Mouse (Mus musculus): ENCODE measurements around the gene Ccdc183.

Gene Ccdc183

GRCm38 (mm10) chr2:25607761-25608622 is 9.5 kb downstream of the Ccdc183 start, which contains the start of gene Rabl6:
Gene Rabl6, minus strand, starts transcription at chr2:25608521.
- DNase-seq (ENCODE audit: low spot score) = peak; percentile 89

DNA sequence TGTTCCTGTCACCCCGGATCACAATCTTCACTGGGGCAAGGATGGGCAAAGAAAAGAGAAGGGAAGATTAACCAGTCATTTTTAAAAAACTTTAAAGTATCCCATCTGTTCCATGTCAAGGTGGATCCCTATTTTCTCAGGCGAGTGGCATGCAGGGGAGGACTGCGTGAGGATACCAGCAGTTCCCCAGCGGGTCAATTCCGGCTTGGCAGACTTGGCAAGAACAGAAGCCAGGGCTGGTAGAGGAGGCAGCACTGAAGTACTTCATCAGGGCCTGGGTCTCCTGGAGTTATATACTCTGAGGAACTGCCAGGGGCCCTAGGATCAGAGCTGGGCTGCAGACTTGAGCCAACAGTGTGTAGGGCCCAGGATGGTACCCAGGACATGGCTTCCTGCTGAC is 15.0 kb downstream of the Ccdc183 start:
- DNase-seq (ENCODE audit: low spot score) = no peak

DNA sequence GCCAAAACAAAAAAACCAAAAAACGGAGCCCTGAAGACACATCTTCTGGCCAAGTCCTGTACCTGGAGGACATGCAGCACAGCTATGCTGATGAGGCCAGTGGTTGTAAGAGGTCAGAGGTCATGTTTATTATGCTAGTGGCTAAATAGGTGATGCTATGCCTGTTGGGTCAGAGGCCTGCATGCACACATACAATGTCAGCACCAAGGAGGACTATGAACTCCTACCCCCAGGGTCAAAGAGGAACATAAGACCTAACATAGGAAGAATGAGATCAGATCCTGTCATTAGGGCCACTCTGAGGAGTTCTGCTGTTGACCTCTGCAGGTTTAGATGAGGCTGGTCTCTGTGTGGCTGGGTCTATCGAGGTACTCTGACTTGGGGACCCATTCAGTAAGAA is 17.4 kb downstream of the Ccdc183 start:
- DNase-seq (ENCODE audit: low spot score) = no peak

DNA sequence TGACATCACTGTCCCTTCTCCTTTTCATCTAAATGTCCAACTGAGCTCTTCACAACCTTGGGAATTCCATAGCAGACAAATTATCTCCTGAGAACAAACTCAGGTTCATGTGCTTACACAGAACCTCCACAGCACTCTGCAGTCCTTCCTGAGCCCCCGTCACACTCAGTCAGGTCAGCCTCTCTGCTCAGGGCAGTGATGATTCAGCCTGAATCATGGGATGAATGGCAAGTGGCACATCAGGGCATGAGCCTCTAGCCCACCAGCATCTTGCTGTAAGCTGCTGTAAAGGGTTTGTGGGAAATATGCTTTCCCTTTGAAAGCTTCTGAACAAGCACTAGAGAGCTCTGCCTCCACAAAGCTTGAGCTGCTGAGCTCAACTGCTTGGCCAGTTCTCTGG is 18.7 kb downstream of the Ccdc183 start:
- no peak for DNase-seq (ENCODE audit: low spot score)

DNA sequence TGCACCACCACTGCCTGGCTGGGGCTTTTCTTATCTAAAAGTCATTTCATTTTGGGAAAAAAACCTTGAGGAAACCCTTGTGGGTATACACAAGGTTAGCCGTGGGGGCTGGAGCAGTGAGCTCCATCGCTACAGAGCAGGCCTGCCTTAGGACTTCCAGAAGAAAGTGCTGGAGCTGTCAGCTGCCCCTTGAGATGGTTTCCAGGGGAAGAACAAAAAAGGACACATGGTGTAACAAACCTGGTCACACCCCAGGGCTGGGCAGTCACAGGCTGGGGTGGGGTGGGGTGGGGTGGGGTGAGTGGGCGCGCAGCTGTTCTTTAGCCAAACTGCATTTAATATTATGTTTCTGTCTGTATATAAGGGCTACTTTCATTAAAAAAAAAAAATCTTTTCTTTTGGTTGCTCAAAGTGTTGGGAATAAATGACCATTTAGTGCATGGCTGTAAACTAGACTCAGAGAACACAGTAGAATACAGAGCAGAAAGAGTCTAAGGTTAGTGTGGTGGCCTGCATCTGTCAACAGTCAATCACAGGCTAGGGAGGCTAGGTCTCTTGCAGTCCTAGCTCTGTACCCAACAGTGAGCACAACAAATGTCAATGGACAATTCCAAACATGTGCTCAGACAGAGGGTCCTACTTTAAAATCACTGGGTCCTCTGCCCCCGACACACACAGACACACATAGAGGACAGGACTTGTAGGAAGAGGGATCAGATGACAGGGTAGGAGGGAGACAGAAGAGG is 20.5 kb downstream of the Ccdc183 start:
- no peak for DNase-seq (ENCODE audit: low spot score)

- no peak for DNase-seq (ENCODE audit: low spot score)
These were observed 25.6 kb downstream of the Ccdc183 start for GRCm38 (mm10) chr2:25591863-25592262.

DNA sequence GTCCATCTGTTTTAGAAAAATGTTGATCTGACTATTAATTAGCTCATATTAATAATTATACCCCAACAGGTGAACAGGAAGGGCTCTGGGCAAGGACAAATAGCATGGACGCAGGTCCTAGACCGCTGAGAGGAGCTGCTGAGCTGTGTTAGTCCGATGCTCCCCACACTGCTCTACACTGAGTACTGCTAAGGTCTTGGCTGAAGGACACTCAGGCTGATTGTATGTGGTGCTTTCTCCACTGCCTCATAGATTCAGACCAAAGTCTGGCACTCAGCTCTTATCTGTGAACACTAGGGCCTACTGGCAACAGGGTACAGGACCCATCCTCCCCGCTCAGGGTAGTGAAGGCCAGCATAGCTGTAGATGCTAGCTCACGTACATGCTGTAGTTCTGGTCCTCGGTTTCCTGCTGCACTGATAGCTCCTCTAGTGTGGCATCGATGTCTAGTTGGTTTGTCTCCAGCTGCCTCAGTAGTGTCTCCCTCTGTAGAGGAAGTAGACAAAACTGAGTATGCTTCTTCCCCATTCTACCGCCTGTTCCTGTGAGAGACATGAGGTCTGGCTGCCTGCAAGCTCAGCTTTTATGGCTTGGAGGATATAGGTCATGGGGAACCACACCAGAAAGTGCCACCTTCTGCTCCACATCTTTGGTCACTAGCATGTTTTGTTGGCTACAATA is 29.1 kb downstream of the Ccdc183 start:
- no peak for DNase-seq (ENCODE audit: low spot score)

DNA sequence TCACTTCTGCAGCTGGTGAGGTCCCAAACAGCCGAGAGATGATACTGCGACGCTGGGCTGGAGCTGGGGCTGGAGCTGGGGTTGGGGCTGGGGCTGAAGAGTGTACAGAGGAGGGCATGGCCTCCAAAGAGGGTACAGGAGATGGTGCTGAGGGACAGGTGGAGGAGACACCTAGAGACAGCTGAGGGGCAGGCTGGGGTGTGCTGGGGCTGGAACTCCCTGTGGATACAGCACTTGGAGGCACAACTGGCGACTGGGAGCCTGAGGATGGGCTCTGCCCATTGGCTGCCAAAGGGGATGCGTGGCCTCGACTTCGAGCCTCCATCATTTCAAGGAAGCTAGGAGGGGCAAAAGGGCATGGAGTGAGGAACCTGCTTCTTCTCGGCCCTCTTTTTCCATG is 30.2 kb downstream of the Ccdc183 start:
- no peak for DNase-seq (ENCODE audit: low spot score)

DNA sequence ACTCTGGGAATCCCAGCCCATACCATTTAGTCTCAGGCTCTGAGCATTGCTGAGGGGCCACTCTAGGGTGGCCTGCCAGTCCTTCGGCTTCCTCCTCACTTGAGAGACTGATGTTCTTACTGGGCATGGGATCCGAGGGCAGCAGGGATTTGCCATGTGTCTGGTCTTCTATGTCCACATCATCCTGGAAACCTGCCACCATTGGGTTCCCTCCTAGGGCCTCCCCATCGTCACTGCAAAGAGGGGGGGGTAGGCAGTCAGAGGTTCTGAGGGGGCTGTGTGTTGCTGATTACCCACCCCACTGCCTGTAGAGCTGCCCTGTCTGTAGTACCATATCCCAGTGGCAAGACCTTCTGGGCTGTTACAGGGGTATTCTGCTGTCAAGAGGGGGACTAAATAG is 31.9 kb downstream of the Ccdc183 start:
- no peak for DNase-seq (ENCODE audit: low spot score)

DNA sequence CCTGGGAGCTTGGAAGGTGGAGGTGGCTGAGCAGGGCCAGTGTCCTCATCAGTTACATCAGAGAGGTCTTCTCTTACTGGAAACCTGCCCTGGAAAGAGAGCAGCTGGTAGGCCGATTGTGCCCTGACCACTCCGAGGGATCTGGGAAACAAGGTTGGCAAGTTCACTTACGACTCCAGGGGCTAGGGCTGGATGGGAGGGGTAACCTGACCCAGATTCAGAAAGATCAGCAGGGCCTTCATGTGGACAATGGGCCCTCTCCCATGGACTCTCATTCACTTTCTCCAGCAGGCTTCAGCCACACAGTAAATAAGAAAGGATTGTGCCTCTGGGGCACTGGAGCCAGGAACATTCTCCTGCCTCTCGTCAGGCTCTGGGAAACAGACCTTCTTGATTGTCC is 32.6 kb downstream of the Ccdc183 start:
- no peak for DNase-seq (ENCODE audit: low spot score)

DNA sequence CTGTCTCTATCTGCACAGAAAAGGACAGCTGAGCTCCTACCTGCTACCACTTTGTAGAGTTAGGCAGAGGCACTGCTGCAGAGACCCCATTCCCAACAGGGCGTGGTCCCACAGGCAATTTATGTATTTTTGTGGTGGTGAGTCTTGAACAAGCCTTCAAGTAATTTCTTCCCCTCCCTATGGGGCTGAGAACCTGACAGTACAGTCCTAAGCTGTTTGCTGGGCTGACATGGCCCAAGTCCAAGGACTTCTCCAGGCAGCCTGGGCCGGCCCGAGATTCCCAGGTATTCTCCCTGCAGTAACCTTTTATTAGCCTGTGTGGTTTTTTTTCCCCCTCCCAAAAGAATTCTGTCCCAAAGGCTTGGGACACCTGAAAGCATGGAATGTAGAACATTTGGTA is 33.3 kb downstream of the Ccdc183 start:
- no peak for DNase-seq (ENCODE audit: low spot score)

GRCm38 (mm10) chr2:25583571-25583970 is 33.9 kb downstream of the Ccdc183 start:
- DNase-seq (ENCODE audit: low spot score) = no peak

GRCm38 (mm10) chr2:25583120-25583481 is 34.4 kb downstream of the Ccdc183 start:
- no peak for DNase-seq (ENCODE audit: low spot score)

DNA sequence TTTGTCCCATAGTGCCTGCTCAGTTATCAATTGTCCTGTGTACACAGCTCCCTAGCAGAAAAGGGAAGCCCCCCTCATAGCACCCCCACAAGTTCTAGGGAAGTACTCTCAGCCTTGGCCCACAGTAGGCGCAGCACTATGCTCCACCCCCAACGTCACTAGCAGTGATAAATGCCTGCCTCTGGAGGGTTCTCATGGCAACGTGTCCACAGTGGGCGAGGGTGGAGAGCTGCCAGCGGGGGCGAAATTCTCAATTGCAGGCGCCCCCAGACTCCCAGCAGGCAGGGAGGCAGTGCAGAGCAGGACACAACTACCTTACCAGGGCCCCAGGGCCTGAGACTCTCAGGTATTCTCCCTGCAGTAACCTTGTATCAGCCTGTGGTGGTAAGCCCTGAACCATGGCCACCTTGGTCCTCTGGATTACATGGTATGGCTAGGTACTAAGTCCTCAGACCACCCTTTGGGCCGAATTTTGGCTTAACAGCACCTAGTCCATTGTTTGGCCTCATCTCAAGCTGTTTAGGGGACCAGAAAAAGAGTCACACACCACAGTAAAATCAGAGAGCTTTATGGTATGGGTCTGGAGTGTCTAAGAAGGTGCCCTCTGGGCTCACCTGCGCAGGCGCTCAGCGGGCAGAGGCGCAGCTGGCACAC is 34.9 kb downstream of the Ccdc183 start:
- DNase-seq (ENCODE audit: low spot score) = no peak

DNA sequence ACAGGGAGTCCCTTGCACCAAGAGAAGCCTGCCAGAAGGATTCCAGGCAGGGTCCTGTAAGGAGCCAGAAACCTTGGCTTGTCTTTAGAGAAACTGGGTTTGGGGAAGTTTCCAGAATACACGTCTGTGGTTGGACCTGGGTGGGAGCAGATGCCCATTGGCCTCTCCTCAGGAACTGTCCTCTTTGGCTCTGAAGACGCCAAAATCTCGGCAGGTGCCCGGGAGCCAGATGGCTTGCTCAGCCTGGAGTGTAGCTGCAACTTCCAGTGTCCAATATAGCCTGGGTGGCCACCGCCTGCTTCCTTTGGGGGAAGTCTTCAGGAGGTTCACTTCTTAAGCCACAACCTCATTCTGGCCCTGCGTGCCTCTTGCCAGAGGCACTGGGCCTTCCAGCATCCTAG is 35.6 kb downstream of the Ccdc183 start:
- no peak for DNase-seq (ENCODE audit: low spot score)

GRCm38 (mm10) chr2:25581294-25581864 is 36.1 kb downstream of the Ccdc183 start, which contains the start of gene Ajm1:
Gene Ajm1, minus strand, starts transcription at chr2:25581757.
- DNase-seq (ENCODE audit: low spot score) = peak; percentile 55

GRCm38 (mm10) chr2:25580621-25581101 is 36.8 kb downstream of the Ccdc183 start:
- no peak for DNase-seq (ENCODE audit: low spot score)

- no peak for DNase-seq (ENCODE audit: low spot score)
These were observed 37.6 kb downstream of the Ccdc183 start for GRCm38 (mm10) chr2:25579737-25580460.

DNA sequence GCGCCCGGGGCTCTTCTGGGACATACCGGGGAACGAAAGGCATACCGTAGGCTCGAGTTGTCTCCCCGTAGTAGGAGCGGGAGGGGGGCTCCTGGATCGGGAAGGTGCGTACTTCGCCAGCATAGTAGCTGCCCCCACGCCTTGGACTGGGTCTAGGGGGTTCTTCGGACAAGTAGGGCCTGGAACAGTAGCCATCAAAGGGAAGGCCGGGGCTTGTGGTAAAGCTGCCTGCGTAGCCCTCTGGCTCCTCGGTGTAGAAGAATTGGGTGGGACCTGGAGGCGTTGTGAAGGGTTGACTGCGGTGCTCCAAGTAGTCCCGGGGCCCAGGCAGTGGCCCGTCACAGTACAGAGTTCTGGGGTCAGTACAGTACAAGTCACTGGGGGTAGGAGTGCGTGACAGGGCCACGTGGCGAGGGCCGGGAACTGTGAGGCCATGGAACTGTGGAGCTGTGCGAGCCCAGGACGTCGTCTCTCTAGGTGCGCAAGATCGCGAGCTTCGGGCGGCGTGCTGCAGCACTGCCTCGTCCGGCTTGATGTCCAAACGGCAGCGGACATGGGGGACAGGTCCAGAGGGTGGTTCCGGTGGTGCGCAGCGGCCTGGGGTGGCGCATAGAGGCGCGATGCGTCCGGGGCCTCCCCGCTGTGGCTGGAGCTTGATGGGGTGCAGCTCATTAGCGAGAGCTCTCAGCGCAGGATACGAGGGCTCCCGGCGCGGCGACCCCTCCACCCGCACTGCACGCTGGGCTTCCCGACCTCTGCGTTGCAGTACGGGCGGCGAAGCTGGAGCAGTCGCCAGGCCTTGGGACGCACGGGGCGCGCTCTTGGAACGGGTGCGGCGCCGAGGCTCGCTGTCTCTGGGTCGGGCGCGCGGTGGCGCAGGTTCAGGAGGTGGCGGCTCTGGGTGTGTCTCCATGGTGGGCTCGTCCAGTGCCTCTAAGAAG is 38.4 kb downstream of the Ccdc183 start:
- DNase-seq (ENCODE audit: low spot score) = no peak

All from urinary bladder, postnatal 25 days (tissue).